23 mouse cellular contexts compared by ENCODE assay signal in genomic region chr5:130849610-130850009, GRCm38 (mm10).
DNase-seq lines count a peak whose midpoint lies in the region; ATAC-seq and TF ChIP-seq lines count a peak whose summit lies in the region.
"Had no signal": no experiment of that assay in that cellular context is flagged by ENCODE, and none has a peak within 500 bp of the region (broad histone marks: within the 10 kb centered on the region; RNA-seq: fewer than 3 reads in every experiment).

No protein-coding gene starts in this region.

- H3K4me1 ChIP-seq in hindbrain, postnatal 0 days (ENCODE audit: insufficient read depth, low read length): no peaks in the 10 kb centered on the region
- H3K4me1 ChIP-seq in hindbrain, embryonic 10.5 days (replicated peaks): peaks cover 12% of the 10 kb centered on the region
- no peaks in the 10 kb centered on the region for H3K4me1 ChIP-seq in midbrain, embryonic 14.5 days (ENCODE audit: control insufficient read depth, insufficient read depth, low read length)
- H3K4me1 ChIP-seq in midbrain, postnatal 0 days (ENCODE audit: insufficient read depth, low read length): no peaks in the 10 kb centered on the region
- H3K4me1 ChIP-seq: hindbrain, embryonic 15.5 days had no signal

- TF ChIP-seq CTCF in hindbrain, postnatal 0 days (IDR thresholded peaks at IDR 0.05; ENCODE audit: low read depth): no peak
- no peak for TF ChIP-seq CTCF in midbrain, postnatal 0 days (IDR thresholded peaks at IDR 0.05)

- no peaks in the 10 kb centered on the region for H3K27me3 ChIP-seq in hindbrain, postnatal 0 days (ENCODE audit: insufficient read depth, low read length)
- no peaks in the 10 kb centered on the region for H3K27me3 ChIP-seq in hindbrain, embryonic 10.5 days (ENCODE audit: insufficient read depth, poor library complexity, severe bottlenecking)
- H3K27me3 ChIP-seq in midbrain, embryonic 14.5 days (ENCODE audit: control insufficient read depth, insufficient read depth, low read length): no peaks in the 10 kb centered on the region
- H3K27me3 ChIP-seq in midbrain, postnatal 0 days (ENCODE audit: insufficient read depth, low read length): no peaks in the 10 kb centered on the region
- H3K27me3 ChIP-seq: heart, embryonic 12.5 days; hindbrain, embryonic 15.5 days; kidney, embryonic 15.5 days; neural tube, embryonic 13.5 days had no signal

- no peak overlapping the region for H3K9ac ChIP-seq in hindbrain, postnatal 0 days (replicated peaks; ENCODE audit: low read length)
- no peak overlapping the region for H3K9ac ChIP-seq in midbrain, embryonic 14.5 days (replicated peaks; ENCODE audit: low read length)
- H3K9ac ChIP-seq in midbrain, postnatal 0 days (replicated peaks; ENCODE audit: low read length, poor library complexity, severe bottlenecking): no peak overlapping the region
- H3K9ac ChIP-seq: heart, embryonic 12.5 days; hindbrain, embryonic 15.5 days; kidney, embryonic 15.5 days; neural tube, embryonic 13.5 days had no signal

- H3K36me3 ChIP-seq in hindbrain, postnatal 0 days (ENCODE audit: insufficient read depth, low read length): no peaks in the 10 kb centered on the region
- no peaks in the 10 kb centered on the region for H3K36me3 ChIP-seq in hindbrain, embryonic 10.5 days
- no peaks in the 10 kb centered on the region for H3K36me3 ChIP-seq in midbrain, embryonic 14.5 days (ENCODE audit: control insufficient read depth, insufficient read depth, low read length)
- no peaks in the 10 kb centered on the region for H3K36me3 ChIP-seq in midbrain, postnatal 0 days (ENCODE audit: insufficient read depth, low read length)
- H3K36me3 ChIP-seq: G1E; heart, embryonic 12.5 days; hindbrain, embryonic 15.5 days; kidney, embryonic 15.5 days; neural tube, embryonic 13.5 days had no signal

- no peaks in the 10 kb centered on the region for H3K9me3 ChIP-seq in hindbrain, postnatal 0 days (ENCODE audit: low read length)
- H3K9me3 ChIP-seq in hindbrain, embryonic 10.5 days: no peaks in the 10 kb centered on the region
- no peaks in the 10 kb centered on the region for H3K9me3 ChIP-seq in midbrain, embryonic 14.5 days (ENCODE audit: control insufficient read depth, low read length)
- no peaks in the 10 kb centered on the region for H3K9me3 ChIP-seq in midbrain, postnatal 0 days (ENCODE audit: low read length)
- H3K9me3 ChIP-seq: heart, embryonic 12.5 days; hindbrain, embryonic 15.5 days; kidney, embryonic 15.5 days; neural tube, embryonic 13.5 days had no signal

- DNase-seq in adrenal gland, postnatal 14 days: peak; percentile 12
- DNase-seq in adrenal gland, postnatal 36 days: no peak
- peak; percentile 20 for DNase-seq in hindbrain, postnatal 0 days (ENCODE audit: low spot score)
- DNase-seq in hindbrain, embryonic 10.5 days (ENCODE audit: low spot score): no peak
- peak; percentile 31 to 32 for DNase-seq in kidney, postnatal 4 days
- DNase-seq in kidney, postnatal 25 days: no peak
- DNase-seq in midbrain, embryonic 14.5 days: peak; percentile 28
- DNase-seq in midbrain, postnatal 0 days (ENCODE audit: low spot score): no peak
- DNase-seq: adrenal gland, adult 8-10 months; cerebellum, adult 2 months; cerebellum, postnatal 25 days; gastrocnemius, adult 2 months; gastrocnemius, postnatal 36 days; heart, adult 2 months; kidney, adult 11 months; lung, postnatal 10 days; thymus, postnatal 4 days had no signal

- WGBS in hindbrain, postnatal 0 days: 49% methylated on average over 4 of the region's 4 CpGs
- WGBS in hindbrain, embryonic 10.5 days: 78% methylated on average over 4 of the region's 4 CpGs
- 64% methylated on average over 4 of the region's 4 CpGs for WGBS in midbrain, embryonic 14.5 days
- WGBS in midbrain, postnatal 0 days: 70% methylated on average over 4 of the region's 4 CpGs

- ATAC-seq in hindbrain, postnatal 0 days: no peak
- ATAC-seq in midbrain, embryonic 14.5 days (ENCODE audit: low FRiP score, low TSS enrichment): no peak
- ATAC-seq in midbrain, postnatal 0 days (ENCODE audit: low FRiP score): no peak
- ATAC-seq: forebrain, embryonic 16.5 days had no signal

- no peak overlapping the region for H3K27ac ChIP-seq in hindbrain, postnatal 0 days
- H3K27ac ChIP-seq in hindbrain, embryonic 10.5 days: no peak overlapping the region
- no peak overlapping the region for H3K27ac ChIP-seq in midbrain, embryonic 14.5 days (replicated peaks; ENCODE audit: low read depth, low read length)
- H3K27ac ChIP-seq in midbrain, postnatal 0 days (ENCODE audit: low read depth, low read length): no peak overlapping the region
- H3K27ac ChIP-seq: gastrocnemius, adult 2 months; heart, adult 2 months; hindbrain, embryonic 15.5 days; kidney, embryonic 15.5 days; neural tube, embryonic 13.5 days had no signal

- no peak overlapping the region for H3K4me3 ChIP-seq in hindbrain, postnatal 0 days (ENCODE audit: low read length)
- no peak overlapping the region for H3K4me3 ChIP-seq in hindbrain, embryonic 10.5 days
- H3K4me3 ChIP-seq in midbrain, embryonic 14.5 days (replicated peaks; ENCODE audit: low read depth, low read length): no peak overlapping the region
- no peak overlapping the region for H3K4me3 ChIP-seq in midbrain, postnatal 0 days (ENCODE audit: low read depth, low read length)
- H3K4me3 ChIP-seq: gastrocnemius, adult 2 months; heart, adult 2 months; heart, embryonic 12.5 days; hindbrain, embryonic 15.5 days; kidney, embryonic 15.5 days; neural tube, embryonic 13.5 days had no signal

- H3K4me2 ChIP-seq in hindbrain, postnatal 0 days (ENCODE audit: low read depth, low read length): no peak overlapping the region
- no peak overlapping the region for H3K4me2 ChIP-seq in midbrain, embryonic 14.5 days (ENCODE audit: low read length)
- H3K4me2 ChIP-seq in midbrain, postnatal 0 days (ENCODE audit: low read depth, low read length, poor library complexity, severe bottlenecking): no peak overlapping the region
- H3K4me2 ChIP-seq: heart, embryonic 12.5 days; hindbrain, embryonic 15.5 days; kidney, embryonic 15.5 days; neural tube, embryonic 13.5 days had no signal

Comparison
In these comparisons a context has a peak if more than half of its experiments do, and no peak if none do; other contexts are left out.
1. DNase-seq: peak in adrenal gland, postnatal 14 days (single experiment), hindbrain, postnatal 0 days (single experiment), kidney, postnatal 4 days (2 of 2) and midbrain, embryonic 14.5 days (single experiment); none in adrenal gland, postnatal 36 days (0 of 2), hindbrain, embryonic 10.5 days (single experiment), kidney, postnatal 25 days (0 of 2) and midbrain, postnatal 0 days (single experiment).